Comparison of ENCODE assay signal across 8 mouse cellular contexts in genomic region chr3:37642681-37643214, GRCm38 (mm10). TPM values are rescaled to one million over a fixed set of nuclear protein-coding genes. Genes with fewer than 3 reads are reported as not detected.
DNase-seq lines count a peak whose midpoint lies in the region; ATAC-seq and TF ChIP-seq lines count a peak whose summit lies in the region.

No protein-coding gene starts in this region.

- H3K27me3 ChIP-seq in lung, embryonic 15.5 days, result no peaks in the 10 kb centered on the region

- H3K36me3 ChIP-seq in lung, embryonic 15.5 days, result peaks cover 37% of the 10 kb centered on the region

- peak overlapping the region; percentile 92 for H3K27ac ChIP-seq in gastrocnemius, adult 2 months
- H3K27ac ChIP-seq in lung, embryonic 15.5 days, result peak overlapping the region; percentile 5; the same call in 1 of the 2 replicates

- intact Hi-C loops in gastrocnemius, adult 2 months (cut with DNase I), result loop anchor here (1.0 to 5.0 kb wide), 5 partner anchors 125 to 560 kb away; no protein-coding TSS in a partner anchor
- intact Hi-C loops in left cerebral cortex, postnatal 36 days (cut with DNase I), result loop anchor here (5.0 kb wide), 1 partner anchor 80 kb away; the partner anchor contains the start of gene Gm5148

- WGBS in lung, adult 2 months, result 73% methylated on average over 21 of the region's 21 CpGs
- 76% methylated on average over 21 of the region's 21 CpGs for WGBS in lung, embryonic 15.5 days

- no peak for DNase-seq in lung, adult 2 months
- no peak for DNase-seq in lung, postnatal 25 days (ENCODE audit: low spot score)
- DNase-seq in gastrocnemius, adult 2 months, result peak; percentile 82
- peak; percentile 49 for DNase-seq in induced T-regulatory cell, adult 2 months (ENCODE audit: low read depth)
- no peak for DNase-seq in left cerebral cortex, postnatal 36 days (ENCODE audit: low spot score in 2 of 2)
- no peak for DNase-seq in left cerebral cortex, adult 18-20 months (ENCODE audit: low spot score in 2 of 2)
- DNase-seq in layer of hippocampus, adult 18-20 months (ENCODE audit: low spot score in 2 of 2), result no peak

- 0 out of 2 replicates have a peak, but pooled peaks have one; percentile 36 for TF ChIP-seq POLR2A in lung, adult 2 months (IDR thresholded peaks at IDR 0.05; ENCODE audit: borderline replicate concordance, extremely low read depth, low read depth, low read length)

- H3K4me2 ChIP-seq in lung, embryonic 15.5 days, result peak overlapping the region; percentile 68

- H3K4me1 ChIP-seq in lung, adult 2 months (ENCODE audit: control insufficient read depth, insufficient read depth, low read length), result 0 out of 2 replicates have a peak, but pooled peaks cover 5% of the 10 kb centered on the region
- H3K4me1 ChIP-seq in lung, embryonic 15.5 days, result peaks cover 38% of the 10 kb centered on the region

- no peak for TF ChIP-seq CTCF in lung, adult 2 months (IDR thresholded peaks at IDR 0.05; ENCODE audit: insufficient read depth, low read length)
- TF ChIP-seq CTCF in gastrocnemius, adult 2 months (IDR thresholded peaks at IDR 0.05), result no peak

- 0 out of 2 replicates have a peak overlapping the region, but pooled peaks have one; percentile 67 for H3K9ac ChIP-seq in lung, embryonic 15.5 days

- no peaks in the 10 kb centered on the region for H3K9me3 ChIP-seq in lung, embryonic 15.5 days

- ATAC-seq in lung, embryonic 15.5 days (ENCODE audit: borderline replicate concordance, extremely low read depth, low FRiP score, low TSS enrichment), result no peak

- peak overlapping the region; percentile 25 for H3K4me3 ChIP-seq in lung, adult 2 months (replicated peaks; ENCODE audit: extremely low read depth, low read depth, low read length)
- peak overlapping the region; percentile 84 for H3K4me3 ChIP-seq in gastrocnemius, adult 2 months
- H3K4me3 ChIP-seq in lung, embryonic 15.5 days, result peak overlapping the region; percentile 70

RNA-seq across cellular contexts. Expression of gene Spry1, which starts 3.0 kb away (rescaled TPM):
- polyA plus RNA-seq in lung, adult 2 months (2012; rRNA removed), result 105 and 124 TPM in 2 replicates
- total RNA-seq in gastrocnemius, adult 2 months (2021), result 10 to 100 TPM; 12.3 to 21.8 TPM
- 15.8 and 16.7 TPM in 2 replicates for polyA plus RNA-seq in lung, embryonic 15.5 days (2015; fragmentation: Nextera tagmentation; extraction: Ambion mirVana)
- total RNA-seq in left cerebral cortex, postnatal 36 days (2021), result 1 to 10 TPM; 9.5 to 9.6 TPM
- 1 to 10 TPM; 8.2 to 9.6 TPM for total RNA-seq in left cerebral cortex, adult 18-20 months (2021)
- 10 to 100 TPM in 1 of 2 experiments, 1 to 10 TPM in 1; 9.7 to 10.8 TPM for total RNA-seq in layer of hippocampus, adult 18-20 months (2021)

Comparison
In these comparisons a context has a peak if more than half of its experiments do, and no peak if none do; other contexts are left out.
1. DNase-seq: peak in gastrocnemius, adult 2 months (single experiment) and induced T-regulatory cell, adult 2 months (single experiment); none in lung, adult 2 months (single experiment), lung, postnatal 25 days (single experiment), left cerebral cortex, postnatal 36 days (0 of 2), left cerebral cortex, adult 18-20 months (0 of 2) and layer of hippocampus, adult 18-20 months (0 of 2).
2. H3K4me3 ChIP-seq: peak in every context shown above with its lines; median percentile 84 in gastrocnemius, adult 2 months; 70 in lung, embryonic 15.5 days; 25 in lung, adult 2 months.